Mouse (Mus musculus) olfactory bulb, adult 2 months (tissue): ENCODE measurements at regions not wholly inside any gene's neighbourhood (a gene's known extent, or its start where the extent isn't known, plus 50 kb on each side); places are given as distances from the start of the nearest gene placed in this dataset.

Experiments used
- H3K27ac ChIP-seq: fragments of 200-500 bp; 2 replicates; pipeline ENCODE4 v1.5.1; 2012; ENCODE audit warnings: low read depth, low read length; ENCODE audit not compliant: insufficient read depth
- H3K4me1 ChIP-seq: fragments of 200-500 bp; 2 replicates; pipeline ENCODE4 v1.6.1; 2012; ENCODE audit warnings: low read length; ENCODE audit not compliant: control insufficient read depth, insufficient read depth
- H3K4me3 ChIP-seq: fragments of 200-500 bp; 2 replicates; pipeline ENCODE4 v1.5.1; 2012; ENCODE audit warnings: mild to moderate bottlenecking, low read depth, low read length, moderate library complexity; ENCODE audit not compliant: insufficient read depth
- CTCF ChIP-seq: fragments of 200-500 bp; IDR thresholded peaks from 2 replicates; pipeline ENCODE4 v1.5.1; 2012; ENCODE audit warnings: low read depth, mild to moderate bottlenecking, low read length, moderate library complexity; ENCODE audit not compliant: insufficient read depth
- POLR2A ChIP-seq: fragments of 200-500 bp; IDR thresholded peaks from 2 replicates; pipeline ENCODE4 v1.6.1; 2012; ENCODE audit warnings: mild to moderate bottlenecking, low read depth, low read length, moderate library complexity; ENCODE audit not compliant: insufficient read depth
- WGBS: fragments of 180-500 bp; shearing (Covaris S2); methylation state at CpG from one replicate; pipeline ENCODE4 v1.1.7; 2018; 5-methylcytosine and 5-hydroxymethylcytosine counted together

DNA sequence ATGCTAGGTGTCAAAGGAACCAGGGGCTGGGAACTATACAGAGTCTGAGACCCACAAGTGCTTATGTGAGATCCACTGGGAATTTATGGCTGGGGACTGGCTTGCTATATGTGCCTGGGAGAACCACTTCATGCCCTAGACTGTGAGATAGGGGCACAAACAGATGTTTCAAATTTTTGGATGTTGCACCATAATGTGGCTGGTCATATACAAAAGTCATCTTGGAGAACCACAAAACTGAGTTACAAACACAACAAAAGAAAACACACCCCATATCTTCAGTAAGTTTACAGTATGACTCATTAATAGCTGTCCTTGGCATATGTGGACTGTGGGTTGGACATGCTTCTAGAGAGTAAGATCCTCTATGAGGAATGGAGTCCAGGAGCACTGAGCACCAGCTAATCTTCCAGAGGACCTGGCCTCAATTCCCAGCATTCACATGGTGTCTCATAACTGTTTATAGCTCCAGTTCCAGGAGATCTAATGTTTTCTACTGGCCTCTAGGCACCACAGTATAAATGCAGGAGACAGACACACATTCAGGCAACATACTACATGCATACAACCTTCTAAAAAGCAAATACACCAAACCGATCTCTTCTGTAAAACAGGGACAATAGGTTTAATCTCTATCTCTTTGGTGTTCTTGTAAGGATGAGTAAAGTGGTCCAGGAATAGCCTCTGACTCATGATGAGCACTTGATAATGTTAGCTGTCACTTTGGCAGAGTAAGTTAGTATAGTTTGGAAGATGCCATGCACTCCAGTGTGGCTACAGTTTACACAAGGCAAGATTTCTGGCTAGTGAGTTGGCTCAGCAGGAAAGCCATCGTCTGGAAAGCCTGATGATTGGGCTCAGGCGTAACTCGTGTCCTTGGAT is 132.0 kb upstream of the Ptbp2 start:
- Histone ChIP-seq H3K4me1 (no peaks in the 10 kb centered on the region), H3K4me3 (no peak overlapping the region), H3K27ac (no peak overlapping the region)
- WGBS: 90% methylated on average over 4 of the region's 4 CpGs
- TF ChIP-seq POLR2A (no peak), CTCF (no peak)

- WGBS: 64% methylated on average over 8 of the region's 8 CpGs
- Histone ChIP-seq H3K4me3 (no peak overlapping the region), H3K27ac (no peak overlapping the region), H3K4me1 (no peaks in the 10 kb centered on the region)
- TF ChIP-seq POLR2A: no peak
- TF ChIP-seq CTCF: no peak
Observed at GRCm38 (mm10) chr3:119911532-119911931, 127.3 kb upstream of the Ptbp2 start.

- Histone ChIP-seq H3K27ac (no peak overlapping the region), H3K4me3 (no peak overlapping the region), H3K4me1 (no peaks in the 10 kb centered on the region)
- WGBS: 86% methylated on average over 3 of the region's 3 CpGs
- TF ChIP-seq CTCF: no peak
- TF ChIP-seq POLR2A: no peak
Observed at GRCm38 (mm10) chr3:119904244-119904643, 120.0 kb upstream of the Ptbp2 start.

GRCm38 (mm10) chr3:119895141-119895540 is 110.9 kb upstream of the Ptbp2 start:
- Histone ChIP-seq H3K4me3 (no peak overlapping the region), H3K27ac (no peak overlapping the region), H3K4me1 (peaks cover 5% of the 10 kb centered on the region)
- no peak for TF ChIP-seq CTCF
- TF ChIP-seq POLR2A: no peak
- 70% methylated on average over 3 of the region's 3 CpGs for WGBS

DNA sequence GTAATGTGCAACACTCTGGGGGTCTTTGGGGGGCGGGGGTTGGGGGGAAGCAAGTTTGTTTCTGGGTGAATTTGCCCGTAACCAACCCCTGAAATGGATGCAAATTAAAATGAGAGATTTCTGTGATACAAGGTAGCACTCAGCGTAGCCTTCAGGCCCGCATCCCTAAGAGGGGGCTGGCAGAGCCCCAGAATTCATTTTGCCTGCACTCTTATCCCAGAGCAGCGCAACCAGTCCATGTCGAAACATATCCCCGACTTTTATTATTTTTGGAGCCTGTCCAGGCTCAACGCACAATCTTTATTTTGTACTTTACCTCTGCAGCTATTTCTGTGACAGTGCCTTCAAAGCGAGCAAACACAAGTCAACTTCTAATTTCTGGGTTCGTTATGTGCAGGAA is 109.8 kb upstream of the Ptbp2 start:
- H3K4me1 ChIP-seq: peaks cover 5% of the 10 kb centered on the region
- no peak for TF ChIP-seq CTCF
- TF ChIP-seq POLR2A: no peak
- H3K4me3 ChIP-seq: no peak overlapping the region
- no peak overlapping the region for H3K27ac ChIP-seq
- 60% methylated on average over 10 of the region's 10 CpGs for WGBS

GRCm38 (mm10) chr3:119893165-119893910 is 109.1 kb upstream of the Ptbp2 start:
- H3K4me1 ChIP-seq: peaks cover 5% of the 10 kb centered on the region
- peak overlapping the region; percentile 20 for H3K4me3 ChIP-seq
- no peak overlapping the region for H3K27ac ChIP-seq
- WGBS: 23% methylated on average over 20 of the region's 20 CpGs
- TF ChIP-seq CTCF: no peak
- TF ChIP-seq POLR2A: no peak

- H3K4me3 ChIP-seq: no peak overlapping the region
- 91% methylated on average over 9 of the region's 9 CpGs for WGBS
- H3K27ac ChIP-seq: no peak overlapping the region
- peaks cover 5% of the 10 kb centered on the region for H3K4me1 ChIP-seq
- TF ChIP-seq POLR2A (no peak), CTCF (no peak)
Observed at GRCm38 (mm10) chr3:119892533-119893164, 108.4 kb upstream of the Ptbp2 start.

DNA sequence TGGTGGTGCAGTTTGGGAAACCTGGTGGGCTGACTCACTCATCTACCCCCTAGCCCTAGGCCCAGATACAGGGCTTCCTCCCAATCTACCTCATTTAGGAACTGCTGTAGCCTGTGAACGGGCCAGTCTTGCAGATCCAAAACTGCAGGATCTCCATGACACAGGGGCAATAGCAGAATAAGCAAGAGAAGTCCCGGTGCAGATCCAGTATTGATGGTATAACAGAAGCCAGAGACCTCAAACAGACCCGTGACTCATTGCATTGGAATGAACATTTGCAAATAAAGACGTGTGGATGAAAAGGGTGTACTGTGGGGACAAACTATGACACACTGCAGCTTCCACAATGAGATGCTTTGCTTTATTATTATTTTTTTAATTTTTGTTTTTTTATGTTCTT is 106.6 kb upstream of the Ptbp2 start:
- Histone ChIP-seq H3K4me1 (peaks cover 5% of the 10 kb centered on the region), H3K27ac (no peak overlapping the region), H3K4me3 (no peak overlapping the region)
- TF ChIP-seq CTCF (no peak), POLR2A (no peak)
- 84% methylated on average over 4 of the region's 4 CpGs for WGBS

DNA sequence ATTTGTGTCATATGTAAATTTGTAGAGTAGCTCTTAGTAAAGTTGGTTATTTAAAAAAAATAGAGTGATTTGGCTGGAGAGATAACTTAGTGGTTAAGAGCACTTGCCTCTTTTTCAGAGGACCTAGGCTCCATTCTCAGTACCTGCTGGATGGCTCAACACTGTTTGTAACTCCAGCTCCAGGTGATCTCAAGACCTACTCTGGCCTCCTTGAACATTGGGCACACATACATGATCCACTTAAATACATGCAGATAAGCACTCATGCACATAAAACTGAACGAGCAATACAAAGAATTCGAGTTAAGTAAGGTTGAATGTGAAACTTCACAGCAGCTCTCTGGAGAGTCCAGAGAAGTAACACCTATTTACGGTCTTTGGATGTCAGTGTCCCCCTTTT is 104.2 kb upstream of the Ptbp2 start:
- TF ChIP-seq POLR2A (no peak), CTCF (no peak)
- H3K4me1 ChIP-seq: peaks cover 2% of the 10 kb centered on the region
- H3K4me3 ChIP-seq: no peak overlapping the region
- WGBS: 92% methylated on average over 3 of the region's 3 CpGs
- no peak overlapping the region for H3K27ac ChIP-seq
